Mouse (Mus musculus): ENCODE results near the gene Pnkp. TPM values are rescaled to one million over a fixed set of nuclear protein-coding genes. Genes with fewer than 3 reads are reported as not detected.

The Pnkp gene
- polyA plus RNA-seq, 1 experiment from 2014 or later = 31.6 TPM

- no peaks in the 10 kb centered on the region for H3K27me3 ChIP-seq
- no peaks in the 10 kb centered on the region for H3K9me3 ChIP-seq
- peak overlapping the region; percentile 93 for H3K27ac ChIP-seq (replicated peaks)
- H3K4me2 ChIP-seq = peak overlapping the region; percentile 77
- no peak for ATAC-seq (ENCODE audit: low read depth)
- H3K4me1 ChIP-seq (replicated peaks) = peaks cover 72% of the 10 kb centered on the region
- H3K36me3 ChIP-seq = peaks cover 16% of the 10 kb centered on the region
- H3K9ac ChIP-seq = peak overlapping the region; percentile 81
- peak overlapping the region; percentile 43 for H3K4me3 ChIP-seq
- WGBS = 37% methylated on average over 10 of the region's 10 CpGs
Measured at GRCm38 (mm10) chr7:44855036-44855435, 1.9 kb upstream of the Pnkp start.

GRCm38 (mm10) chr7:44856265-44856916 lies 548 bp upstream of the Pnkp start:
- ATAC-seq (ENCODE audit: low read depth) = no peak
- peaks cover 16% of the 10 kb centered on the region for H3K36me3 ChIP-seq
- no peaks in the 10 kb centered on the region for H3K9me3 ChIP-seq
- peak overlapping the region; percentile 93 for H3K9ac ChIP-seq
- H3K4me2 ChIP-seq = peak overlapping the region; percentile 97
- peak overlapping the region; percentile 73 for H3K4me3 ChIP-seq
- 66% methylated on average over 9 of the region's 9 CpGs for WGBS
- peaks cover 73% of the 10 kb centered on the region for H3K4me1 ChIP-seq (replicated peaks)
- H3K27me3 ChIP-seq = no peaks in the 10 kb centered on the region
- peak overlapping the region; percentile 95 for H3K27ac ChIP-seq (replicated peaks)

GRCm38 (mm10) chr7:44857905-44858304 lies 966 bp downstream of the Pnkp start:
- Histone ChIP-seq H3K9ac (peak overlapping the region; percentile 93), H3K27ac (replicated peaks) (peak overlapping the region; percentile 95)
- ATAC-seq (ENCODE audit: low read depth) = no peak

GRCm38 (mm10) chr7:44859896-44860295 lies 3.0 kb downstream of the Pnkp start:
- ATAC-seq (ENCODE audit: low read depth) = no peak
- peaks cover 60% of the 10 kb centered on the region for H3K4me1 ChIP-seq (replicated peaks)
- 92% methylated on average over 11 of the region's 11 CpGs for WGBS

More at GRCm38 (mm10) chr7:44857905-44858304, 966 bp downstream of the Pnkp start:
- Histone ChIP-seq H3K4me1 (replicated peaks) (peaks cover 67% of the 10 kb centered on the region), H3K36me3 (peaks cover 25% of the 10 kb centered on the region), H3K4me3 (peak overlapping the region; percentile 73), H3K4me2 (peak overlapping the region; percentile 97), H3K9me3 (no peaks in the 10 kb centered on the region), H3K27me3 (no peaks in the 10 kb centered on the region)
- WGBS = 29% methylated on average over 8 of the region's 8 CpGs

GRCm38 (mm10) chr7:44860576-44861428 lies 3.9 kb downstream of the Pnkp start:
- no peaks in the 10 kb centered on the region for H3K27me3 ChIP-seq
- H3K36me3 ChIP-seq = peaks cover 44% of the 10 kb centered on the region
- WGBS = 59% methylated on average over 22 of the region's 22 CpGs
- peak overlapping the region; percentile 38; the same call in 1 of the 2 replicates for H3K27ac ChIP-seq (replicated peaks)
- peak; percentile 3; the same call in 1 of the 2 replicates for ATAC-seq (ENCODE audit: low read depth)
- no peaks in the 10 kb centered on the region for H3K9me3 ChIP-seq
- H3K9ac ChIP-seq = peak overlapping the region; percentile 43; the same call in 1 of the 2 replicates
- H3K4me1 ChIP-seq (replicated peaks) = peaks cover 60% of the 10 kb centered on the region
- H3K4me3 ChIP-seq = 0 out of 2 replicates have a peak overlapping the region, but pooled peaks have one; percentile 3
- H3K4me2 ChIP-seq = no peak overlapping the region; the same call in 1 of the 2 replicates

More at GRCm38 (mm10) chr7:44859896-44860295, 3.0 kb downstream of the Pnkp start:
- H3K36me3 ChIP-seq = peaks cover 35% of the 10 kb centered on the region
- no peak overlapping the region for H3K4me3 ChIP-seq
- H3K4me2 ChIP-seq = no peak overlapping the region
- H3K9me3 ChIP-seq = no peaks in the 10 kb centered on the region
- H3K27ac ChIP-seq (replicated peaks) = no peak overlapping the region
- H3K9ac ChIP-seq = no peak overlapping the region
- H3K27me3 ChIP-seq = no peaks in the 10 kb centered on the region

GRCm38 (mm10) chr7:44861429-44861816 lies 4.5 kb downstream of the Pnkp start:
- no peaks in the 10 kb centered on the region for H3K9me3 ChIP-seq
- 82% methylated on average over 14 of the region's 14 CpGs for WGBS
- 0 out of 2 replicates have a peak overlapping the region, but pooled peaks have one; percentile 43 for H3K9ac ChIP-seq
- no peaks in the 10 kb centered on the region for H3K27me3 ChIP-seq
- no peak overlapping the region for H3K4me3 ChIP-seq
- no peak overlapping the region for H3K4me2 ChIP-seq
- H3K27ac ChIP-seq (replicated peaks) = no peak overlapping the region
- H3K36me3 ChIP-seq = peaks cover 51% of the 10 kb centered on the region
- ATAC-seq (ENCODE audit: low read depth) = no peak
- peaks cover 60% of the 10 kb centered on the region for H3K4me1 ChIP-seq (replicated peaks)

- peaks cover 56% of the 10 kb centered on the region for H3K36me3 ChIP-seq
- WGBS = 90% methylated on average over 8 of the region's 8 CpGs
- no peak for ATAC-seq (ENCODE audit: low read depth)
- no peak overlapping the region for H3K9ac ChIP-seq
- H3K4me2 ChIP-seq = no peak overlapping the region
- no peaks in the 10 kb centered on the region for H3K9me3 ChIP-seq
- H3K4me1 ChIP-seq (replicated peaks) = peaks cover 67% of the 10 kb centered on the region
- no peak overlapping the region for H3K4me3 ChIP-seq
- H3K27me3 ChIP-seq = no peaks in the 10 kb centered on the region
- no peak overlapping the region for H3K27ac ChIP-seq (replicated peaks)
Measured at GRCm38 (mm10) chr7:44862434-44862833, 5.5 kb downstream of the Pnkp start.

- peaks cover 56% of the 10 kb centered on the region for H3K36me3 ChIP-seq
- H3K4me1 ChIP-seq (replicated peaks) = peaks cover 68% of the 10 kb centered on the region
- H3K4me3 ChIP-seq = no peak overlapping the region
- H3K27me3 ChIP-seq = no peaks in the 10 kb centered on the region
- H3K27ac ChIP-seq (replicated peaks) = no peak overlapping the region; the same call in 1 of the 2 replicates
- no peak overlapping the region for H3K9ac ChIP-seq
- WGBS = 90% methylated on average over 14 of the region's 14 CpGs
- no peaks in the 10 kb centered on the region for H3K9me3 ChIP-seq
- ATAC-seq (ENCODE audit: low read depth) = no peak
- H3K4me2 ChIP-seq = no peak overlapping the region
Measured at GRCm38 (mm10) chr7:44863210-44863609, 6.3 kb downstream of the Pnkp start.

- Histone ChIP-seq H3K27ac (replicated peaks) (no peak overlapping the region; the same call in 1 of the 2 replicates), H3K9me3 (no peaks in the 10 kb centered on the region), H3K4me1 (replicated peaks) (peaks cover 67% of the 10 kb centered on the region), H3K4me2 (no peak overlapping the region), H3K36me3 (peaks cover 56% of the 10 kb centered on the region), H3K4me3 (no peak overlapping the region), H3K9ac (no peak overlapping the region), H3K27me3 (no peaks in the 10 kb centered on the region)
- ATAC-seq (ENCODE audit: low read depth) = no peak
- WGBS = 86% methylated on average over 11 of the region's 11 CpGs
Measured at GRCm38 (mm10) chr7:44863982-44864494, 7.1 kb downstream of the Pnkp start.

GRCm38 (mm10) chr7:44864595-44865542 lies 7.9 kb downstream of the Pnkp start:
- ATAC-seq (ENCODE audit: low read depth) = no peak
- Histone ChIP-seq H3K9me3 (no peaks in the 10 kb centered on the region), H3K9ac (peak overlapping the region; percentile 50; the same call in 1 of the 2 replicates), H3K36me3 (peaks cover 56% of the 10 kb centered on the region), H3K27me3 (no peaks in the 10 kb centered on the region), H3K4me1 (replicated peaks) (peaks cover 67% of the 10 kb centered on the region), H3K4me2 (peak overlapping the region; percentile 99; the same call in 1 of the 2 replicates), H3K4me3 (0 out of 2 replicates have a peak overlapping the region, but pooled peaks have one; percentile 97), H3K27ac (replicated peaks) (0 out of 2 replicates have a peak overlapping the region, but pooled peaks have one; percentile 38)
- 82% methylated on average over 24 of the region's 24 CpGs for WGBS

Data from neural tube, embryonic 13.5 days (tissue).